Mouse (Mus musculus): ENCODE measurements around the gene Megf11.

Megf11 gene

DNA sequence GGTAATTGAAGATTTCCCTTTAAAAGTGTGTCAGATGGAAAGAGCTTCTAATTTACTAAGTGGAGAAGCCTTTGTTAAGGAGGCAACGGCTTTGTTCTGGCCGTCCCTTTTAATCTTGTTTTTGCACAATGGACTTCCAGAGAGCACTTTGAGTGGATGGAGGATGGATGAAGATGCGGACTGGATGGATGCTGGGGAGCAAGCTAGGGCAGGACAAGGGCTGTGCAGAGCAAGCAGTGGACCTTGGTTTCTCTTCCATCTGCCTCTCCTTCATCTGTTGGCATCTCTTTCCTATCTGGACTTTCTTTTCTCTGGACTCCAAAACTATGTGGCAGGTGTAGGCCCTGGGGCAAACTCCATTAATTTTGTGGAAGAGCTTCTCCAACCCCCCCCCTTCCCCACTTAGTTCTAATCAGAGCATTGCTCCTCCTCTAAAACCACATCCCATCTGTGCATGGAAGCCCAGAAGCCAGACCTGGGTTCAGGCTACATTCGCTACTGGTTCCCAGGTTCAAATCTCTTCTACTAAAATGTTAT lies 135.4 kb downstream of the Megf11 start:
- DNase-seq (ENCODE audit: low spot score in 2 of 2): no peak

DNA sequence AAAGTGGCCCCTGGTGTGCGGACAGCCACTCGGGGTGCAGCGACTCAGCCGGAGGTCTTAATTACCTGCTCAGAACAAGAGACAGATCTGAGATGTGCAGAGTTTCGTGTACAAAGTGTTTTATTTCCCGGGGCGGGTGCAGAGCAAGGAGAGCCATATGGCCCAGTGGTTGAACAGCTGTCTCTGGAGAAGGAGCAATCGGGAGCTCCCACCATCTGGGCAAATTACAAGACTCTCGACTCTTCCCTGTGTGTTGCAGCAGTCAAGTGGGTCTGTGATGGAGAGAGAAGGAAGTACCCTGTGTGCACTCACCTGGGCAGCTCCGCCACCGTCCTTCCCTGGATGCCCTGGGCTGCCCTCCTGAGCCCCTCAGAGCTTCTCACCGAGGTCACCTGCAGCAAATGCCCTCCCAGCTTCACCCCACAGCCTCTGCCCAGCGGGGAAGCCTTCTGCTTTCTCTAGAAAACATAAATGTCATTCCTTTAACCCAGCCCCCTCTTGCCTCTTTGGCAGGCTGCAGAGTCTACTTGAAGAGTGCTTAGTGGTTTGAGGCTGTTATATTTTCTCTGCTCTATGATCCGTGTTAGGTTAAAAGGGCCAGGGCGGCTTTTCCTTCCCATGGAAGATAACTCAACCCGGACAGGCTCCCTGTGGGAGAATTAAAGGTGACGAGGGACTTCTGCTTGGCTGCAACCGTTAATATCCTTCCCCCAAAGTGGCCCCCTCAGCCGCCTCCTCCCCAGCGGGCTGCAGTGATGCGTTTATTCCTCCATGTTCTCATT lies 138.0 kb downstream of the Megf11 start:
- no peak for DNase-seq (ENCODE audit: low spot score in 2 of 2)

DNA sequence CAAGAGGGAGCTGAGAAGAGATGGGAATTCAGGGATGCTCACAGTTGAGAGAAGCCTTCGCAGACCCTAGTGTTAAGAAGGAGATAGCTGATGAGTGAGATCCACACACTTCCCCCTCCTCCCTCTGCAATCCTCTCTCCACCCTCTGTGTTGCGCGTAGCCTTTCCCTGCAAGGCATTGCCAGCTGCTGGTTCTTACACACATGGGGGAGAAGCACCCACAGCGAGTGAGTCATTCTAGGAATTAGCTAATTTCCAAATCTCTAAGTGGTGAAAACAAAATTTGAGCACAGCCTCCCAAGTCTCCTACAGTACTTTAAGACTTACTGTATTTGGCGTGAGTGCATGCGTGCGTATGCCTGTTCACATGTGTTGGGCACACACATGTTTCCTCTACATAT lies 142.6 kb downstream of the Megf11 start:
- no peak for DNase-seq (ENCODE audit: low spot score in 2 of 2)

DNA sequence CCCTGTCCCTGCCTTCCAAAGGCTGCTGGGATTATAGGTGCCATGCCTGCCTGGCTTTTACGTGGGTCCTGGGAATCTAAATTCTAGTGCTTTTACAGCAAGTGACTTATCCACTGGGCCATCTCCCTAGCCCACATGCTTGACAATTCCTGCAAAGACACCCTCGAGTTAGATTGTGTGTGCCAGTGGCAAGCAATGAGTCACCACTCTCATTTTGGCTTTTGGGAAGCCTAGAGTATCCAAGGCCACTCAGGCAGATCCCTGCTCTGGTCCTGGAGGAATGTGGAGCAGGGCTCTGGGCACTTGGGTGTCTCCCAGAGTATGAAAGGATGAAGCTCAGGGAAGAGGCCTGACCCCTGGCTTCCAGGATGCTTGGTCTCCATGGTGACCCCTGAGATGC lies 143.2 kb downstream of the Megf11 start:
- no peak for DNase-seq (ENCODE audit: low spot score in 2 of 2)

DNA sequence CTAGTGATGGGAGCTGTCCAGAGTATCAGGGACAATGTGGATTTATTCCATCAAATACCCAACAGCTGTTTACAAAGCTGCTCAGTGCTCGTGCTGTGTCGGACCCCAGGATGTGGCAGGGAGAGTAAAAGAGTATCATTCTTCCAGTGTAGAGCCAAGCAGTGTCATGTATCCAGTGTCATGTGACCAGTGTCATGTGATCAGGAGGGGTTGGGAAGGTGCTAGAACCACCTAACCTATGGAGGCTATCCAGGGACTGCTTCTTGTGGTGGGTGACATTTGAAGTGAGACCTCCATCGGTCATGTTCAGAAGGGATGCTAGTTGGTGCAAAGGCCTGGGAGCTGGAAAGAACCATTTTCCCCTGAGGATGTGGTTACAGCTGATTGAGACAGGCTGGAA lies 146.5 kb downstream of the Megf11 start:
- no peak for DNase-seq (ENCODE audit: low spot score in 2 of 2)

DNA sequence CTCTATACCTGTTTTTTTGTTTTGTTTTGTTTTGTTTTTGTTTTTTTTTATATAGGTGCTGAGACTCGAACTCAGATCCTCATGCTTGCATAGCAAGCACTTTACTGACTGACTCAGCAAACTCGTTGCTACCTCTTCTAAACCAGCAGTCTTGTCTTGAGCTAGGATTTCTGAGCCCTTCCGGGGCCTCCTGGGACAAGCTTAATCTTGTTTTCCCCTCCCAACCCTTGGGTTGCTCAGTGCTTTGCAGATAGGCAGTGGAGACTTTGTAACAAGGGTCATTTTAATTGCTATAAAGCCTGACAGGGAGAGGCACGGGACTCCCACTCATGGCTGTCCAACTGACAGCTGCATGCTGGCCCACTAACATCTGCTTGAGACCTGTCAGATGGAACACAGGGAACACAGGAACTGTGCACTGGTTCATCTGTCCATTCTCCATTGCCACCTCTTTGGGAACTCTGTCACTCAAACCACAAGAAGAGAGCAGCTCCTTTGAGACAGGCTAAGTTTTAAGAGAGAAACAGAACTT lies 147.4 kb downstream of the Megf11 start:
- no peak for DNase-seq (ENCODE audit: low spot score in 2 of 2)

DNA sequence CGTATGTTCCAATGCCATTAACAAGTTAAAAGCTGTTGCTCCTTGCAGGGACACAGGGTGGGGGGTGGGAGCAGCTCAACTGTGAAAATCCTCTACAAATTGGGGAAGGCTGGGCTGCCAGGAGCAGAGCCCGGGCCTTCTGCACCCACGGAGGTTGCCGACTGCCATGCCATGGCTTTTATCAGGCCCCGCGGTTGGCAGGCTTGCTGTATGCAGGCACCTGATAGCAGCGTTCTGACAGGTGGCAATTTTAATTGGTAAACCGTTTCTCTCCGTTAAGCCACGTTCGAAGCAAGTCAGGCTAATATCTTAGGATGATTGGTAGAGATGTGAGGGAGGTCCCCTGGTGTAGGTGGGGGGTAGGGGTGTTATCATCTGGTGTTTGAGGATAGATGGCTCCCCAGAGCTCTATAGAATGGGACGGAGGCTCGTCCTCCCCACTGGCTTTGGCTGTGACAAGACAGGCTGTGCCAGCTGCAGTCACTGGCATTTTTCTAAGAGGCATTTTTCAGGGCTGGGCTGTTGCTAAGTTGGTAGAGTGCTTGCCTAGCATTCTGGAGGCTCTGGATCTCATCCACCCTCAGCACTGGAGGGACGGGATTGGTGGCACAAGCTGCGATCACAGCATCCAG lies 148.2 kb downstream of the Megf11 start:
- peak; percentile 70 to 78 for DNase-seq (ENCODE audit: low spot score in 2 of 2)

DNA sequence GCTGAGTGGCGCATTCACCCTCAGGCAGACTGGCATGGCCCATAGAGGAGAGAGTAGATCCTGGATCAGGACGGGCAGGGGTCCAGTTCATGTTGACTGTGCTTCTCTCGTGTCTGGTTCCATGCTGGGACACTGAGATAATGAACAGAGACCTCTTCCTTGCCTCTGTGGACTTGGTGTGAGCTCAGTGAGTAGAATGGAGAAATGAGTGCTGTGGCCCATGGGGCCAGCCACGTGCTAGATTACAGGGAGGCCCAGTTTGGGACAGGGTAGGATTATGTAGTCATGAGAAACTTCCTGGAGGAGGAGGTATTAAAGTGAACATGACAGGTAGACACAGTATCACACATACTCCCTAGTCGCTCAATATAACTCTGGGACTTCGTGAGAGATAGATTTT lies 148.9 kb downstream of the Megf11 start:
- no peak for DNase-seq (ENCODE audit: low spot score in 2 of 2)

DNA sequence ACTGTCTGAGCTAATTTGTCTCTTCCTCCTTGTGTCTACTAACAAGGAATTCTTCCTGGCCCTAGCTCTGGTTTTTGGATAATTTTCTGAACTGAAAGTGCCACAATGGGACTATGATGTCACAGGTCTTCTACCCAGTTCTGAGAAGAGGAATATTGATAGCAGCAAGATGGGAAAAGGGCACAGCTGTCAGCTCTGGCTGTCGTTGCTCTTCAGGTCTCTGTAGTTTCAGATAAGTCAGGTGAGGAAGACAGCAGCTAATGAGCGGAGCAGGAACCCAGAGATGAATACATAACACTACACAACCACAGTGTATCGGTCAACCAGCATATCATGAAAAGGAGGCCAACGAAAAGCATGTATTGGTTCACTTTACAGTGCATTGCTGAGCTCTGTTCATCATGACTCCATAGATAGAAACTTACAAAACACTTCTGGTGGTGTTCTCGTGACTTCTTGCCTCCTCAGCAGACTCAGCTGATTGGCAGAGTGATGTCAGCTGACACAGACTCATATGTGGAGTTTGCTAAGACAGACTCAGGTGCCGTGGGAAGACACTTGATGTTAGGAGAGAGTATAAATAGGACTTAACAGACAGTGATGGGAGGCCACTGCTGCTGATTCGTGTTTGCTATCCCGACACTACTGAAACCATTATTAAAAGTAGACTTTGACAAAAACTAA lies 149.6 kb downstream of the Megf11 start:
- DNase-seq (ENCODE audit: low spot score in 2 of 2): no peak

DNA sequence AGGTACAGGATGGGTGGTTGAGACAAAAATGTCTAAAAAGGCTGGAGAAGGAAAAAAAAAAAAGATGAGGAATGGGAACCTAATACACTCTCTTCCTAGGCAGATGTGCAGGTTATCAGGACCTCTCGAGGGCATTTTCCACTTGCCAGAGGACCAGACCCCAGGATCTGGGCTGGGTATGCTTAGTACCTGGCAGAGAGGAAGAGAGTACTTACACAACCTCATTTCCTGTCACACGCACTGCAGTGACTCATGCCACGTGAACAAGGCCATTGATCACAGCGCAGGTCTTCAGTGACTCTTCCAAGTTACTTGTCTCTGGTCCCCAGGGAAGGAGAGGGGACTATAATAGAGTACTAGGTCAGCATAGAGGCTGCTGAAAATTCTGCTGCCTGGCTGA lies 152.4 kb downstream of the Megf11 start:
- DNase-seq (ENCODE audit: low spot score in 2 of 2): no peak

DNA sequence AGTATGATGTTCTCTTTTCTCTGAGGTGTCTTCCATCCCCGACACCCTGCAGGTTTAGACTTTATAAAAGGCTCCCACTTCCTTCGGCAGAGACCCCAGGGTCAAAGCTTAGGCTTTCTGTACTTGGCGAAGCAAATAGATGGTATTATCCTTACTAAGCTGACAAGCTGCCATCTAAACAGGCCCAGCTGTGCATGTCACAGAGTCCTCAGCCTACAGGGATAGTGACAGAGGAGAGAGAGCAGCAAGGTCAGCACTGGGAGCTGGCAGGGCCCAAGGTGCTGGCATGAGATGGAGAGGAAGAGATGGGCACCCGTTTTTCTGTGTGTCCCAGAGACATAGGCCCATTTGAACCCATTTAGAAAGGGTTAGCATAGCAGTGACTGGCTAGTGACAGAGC lies 156.8 kb downstream of the Megf11 start:
- DNase-seq (ENCODE audit: low spot score in 2 of 2): no peak

DNA sequence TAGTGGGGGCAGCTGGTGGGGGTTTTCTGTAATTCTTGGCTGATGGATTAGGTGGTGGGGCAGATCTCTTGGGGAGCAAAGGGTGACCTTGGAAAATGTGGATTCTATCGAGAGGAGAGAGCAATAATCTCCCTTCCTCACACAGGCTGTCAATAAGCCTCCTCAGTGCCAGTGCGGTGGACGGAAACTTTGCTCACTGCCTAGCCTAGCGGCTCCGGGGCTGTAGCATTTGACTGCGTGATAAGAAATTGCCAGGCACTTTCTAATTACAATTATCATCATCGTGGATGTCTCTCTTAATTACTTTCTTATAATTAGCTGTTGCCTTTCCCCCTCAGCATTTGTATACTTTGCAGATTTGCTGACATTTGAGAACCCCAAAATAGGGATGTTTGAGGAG lies 157.7 kb downstream of the Megf11 start:
- DNase-seq (ENCODE audit: low spot score in 2 of 2): no peak

DNA sequence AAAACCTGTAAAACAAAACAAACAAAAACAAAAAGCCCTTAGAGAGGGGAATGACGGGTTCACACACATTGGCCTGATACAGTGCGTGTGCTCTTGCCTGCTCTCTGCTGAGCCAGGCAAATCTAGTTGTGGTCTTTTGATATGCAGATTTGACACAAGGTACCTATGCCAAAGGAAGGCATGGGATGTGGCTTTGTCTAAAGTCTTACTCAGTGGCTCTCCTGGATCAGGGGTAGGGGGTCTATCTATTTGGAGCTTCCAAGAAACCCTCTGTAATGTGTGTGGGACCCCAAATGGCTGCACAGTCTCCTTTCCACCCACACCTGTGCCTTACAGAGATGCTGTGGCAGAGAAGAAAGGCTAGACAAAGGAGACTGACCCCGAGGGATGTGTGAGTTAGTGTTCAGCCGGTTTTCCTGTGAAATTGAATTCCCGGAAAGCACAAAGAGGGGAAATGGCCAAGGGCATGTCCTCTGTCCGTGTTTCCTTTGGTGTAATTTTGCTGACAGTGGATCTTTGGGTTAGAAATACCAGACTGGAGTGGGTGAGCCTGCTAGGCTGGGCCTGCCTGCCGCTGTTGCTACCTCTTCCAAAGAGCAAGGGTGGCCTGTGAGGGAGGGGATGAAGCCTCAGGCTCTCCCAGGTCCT lies 161.0 kb downstream of the Megf11 start:
- DNase-seq (ENCODE audit: low spot score in 2 of 2): no peak

DNA sequence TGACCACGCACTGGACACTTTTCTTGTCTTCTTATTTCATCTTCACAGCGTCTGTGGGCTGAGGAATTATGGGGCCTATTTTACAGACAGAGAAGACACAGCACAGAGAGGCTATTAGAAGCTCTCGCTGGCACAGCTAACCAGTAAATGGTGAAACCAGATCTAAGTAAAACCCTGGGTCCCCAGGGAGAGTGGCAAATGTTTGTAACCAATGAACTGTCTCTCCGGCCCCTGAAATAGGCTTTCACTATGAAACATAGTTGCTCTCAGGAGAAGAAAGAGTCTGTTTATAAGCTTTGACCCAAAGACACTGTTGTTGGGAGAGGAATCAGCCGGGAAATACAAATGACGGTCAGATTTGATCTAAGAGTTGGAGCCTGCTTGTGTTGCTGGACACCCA lies 162.9 kb downstream of the Megf11 start:
- no peak for DNase-seq (ENCODE audit: low spot score in 2 of 2)

DNA sequence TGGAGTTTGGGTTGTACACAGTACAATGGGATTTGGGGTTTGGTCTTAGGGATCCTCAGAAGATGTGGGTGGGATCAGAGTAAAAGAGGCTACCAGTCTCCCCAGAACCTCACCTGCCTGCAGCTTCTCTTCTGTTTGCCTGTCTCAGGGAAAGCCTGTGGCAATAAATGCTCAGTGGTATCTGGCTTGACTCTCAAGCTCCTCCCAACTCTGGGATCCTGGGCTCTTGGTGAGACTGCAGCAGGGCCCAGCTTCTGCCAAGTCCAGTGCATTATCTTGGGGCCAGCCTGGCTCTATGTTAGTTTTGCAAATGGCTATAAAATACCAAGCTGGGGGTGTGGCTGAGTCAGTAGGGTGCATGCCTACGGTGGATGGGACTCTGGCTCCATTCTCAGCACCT lies 165.9 kb downstream of the Megf11 start:
- DNase-seq (ENCODE audit: low spot score in 2 of 2): no peak

DNA sequence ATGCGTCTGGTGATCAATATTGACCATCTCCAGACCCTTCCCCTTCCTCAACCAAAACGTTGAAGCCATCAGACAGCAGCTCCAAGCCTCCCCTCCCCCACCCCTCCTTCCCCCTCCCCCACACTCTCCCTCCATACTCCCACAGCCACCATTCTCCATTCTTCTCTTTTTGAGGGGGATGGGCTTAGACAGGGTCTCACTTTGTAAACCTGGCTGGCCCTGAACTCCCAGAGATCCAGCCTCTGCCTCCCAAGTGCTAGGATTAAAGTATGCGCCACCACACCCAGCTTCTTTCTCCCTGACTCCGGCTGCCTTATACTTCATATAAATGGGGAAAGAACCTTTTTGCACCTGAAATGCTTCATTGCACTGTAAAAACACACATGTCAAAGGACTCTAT lies 166.6 kb downstream of the Megf11 start:
- DNase-seq (ENCODE audit: low spot score in 2 of 2): no peak

DNA sequence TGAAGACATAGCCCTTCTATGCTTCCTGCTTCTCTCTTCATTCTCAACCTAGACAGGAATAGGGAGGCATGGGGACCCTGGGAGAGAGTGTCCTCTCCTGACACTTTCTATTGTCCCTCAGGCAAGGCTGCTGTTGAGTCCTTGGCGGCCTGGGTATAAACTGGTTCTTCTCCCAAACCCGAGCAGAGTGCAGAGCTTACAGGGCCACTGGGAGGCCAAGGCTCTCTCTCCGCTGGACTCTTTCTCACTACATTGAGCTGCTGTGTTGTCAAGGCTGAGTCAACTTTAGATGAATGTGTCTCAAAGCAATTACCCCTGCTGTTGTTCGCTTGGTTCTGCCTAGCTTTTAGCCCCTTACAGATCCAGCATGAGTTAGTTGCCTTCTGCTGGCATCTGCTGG lies 168.0 kb downstream of the Megf11 start:
- no peak for DNase-seq (ENCODE audit: low spot score in 2 of 2)

DNA sequence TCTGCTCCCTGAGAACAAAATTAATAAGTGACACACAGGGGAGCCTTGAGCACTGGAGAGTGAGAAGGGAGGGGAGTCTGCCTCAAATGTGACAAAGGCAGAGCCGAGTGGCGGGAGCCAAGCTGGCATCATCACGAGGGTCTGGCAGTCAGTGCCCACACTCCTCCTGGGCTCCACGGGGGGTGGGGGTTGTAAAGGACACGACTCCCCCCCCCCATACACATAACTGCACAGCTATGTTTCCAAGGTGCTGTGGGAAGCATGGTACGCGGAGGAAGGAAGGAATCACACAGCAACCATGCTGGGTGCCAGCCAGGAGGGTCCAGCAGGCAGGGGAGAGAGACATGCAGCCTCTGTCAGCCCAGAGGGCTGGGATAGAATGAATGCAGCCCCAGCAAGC lies 170.2 kb downstream of the Megf11 start:
- no peak for DNase-seq (ENCODE audit: low spot score in 2 of 2)

DNA sequence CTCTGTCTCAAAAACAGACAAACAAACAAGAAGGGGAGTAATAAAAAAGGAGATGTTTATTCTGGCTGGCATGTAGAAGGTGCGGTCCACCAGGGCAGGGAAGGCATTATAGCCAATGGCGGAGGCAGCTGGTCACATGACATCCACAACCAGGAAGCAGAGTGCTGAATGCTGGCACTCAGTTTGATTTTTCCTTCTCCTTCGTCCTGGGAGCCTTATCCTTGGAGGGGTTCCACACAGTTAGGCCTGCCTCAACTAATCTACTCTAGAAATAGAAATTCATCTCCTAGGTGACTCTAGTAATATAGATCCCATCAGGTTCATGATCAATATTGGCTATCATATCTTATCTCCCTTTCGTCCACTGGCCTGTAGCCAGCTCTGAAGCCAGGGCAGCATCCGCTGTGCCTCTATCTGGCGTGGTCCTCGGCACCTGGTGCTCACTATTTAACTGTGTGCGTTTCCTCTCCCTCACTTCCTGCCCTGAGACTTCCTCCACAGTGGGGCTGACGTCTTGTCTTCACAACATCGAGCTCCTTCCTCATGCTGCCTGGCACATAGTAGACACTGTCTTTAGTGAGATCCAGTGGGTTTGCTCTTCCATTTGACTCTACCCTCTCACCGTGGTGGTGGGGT lies 171.8 kb downstream of the Megf11 start:
- DNase-seq (ENCODE audit: low spot score in 2 of 2): no peak

DNA sequence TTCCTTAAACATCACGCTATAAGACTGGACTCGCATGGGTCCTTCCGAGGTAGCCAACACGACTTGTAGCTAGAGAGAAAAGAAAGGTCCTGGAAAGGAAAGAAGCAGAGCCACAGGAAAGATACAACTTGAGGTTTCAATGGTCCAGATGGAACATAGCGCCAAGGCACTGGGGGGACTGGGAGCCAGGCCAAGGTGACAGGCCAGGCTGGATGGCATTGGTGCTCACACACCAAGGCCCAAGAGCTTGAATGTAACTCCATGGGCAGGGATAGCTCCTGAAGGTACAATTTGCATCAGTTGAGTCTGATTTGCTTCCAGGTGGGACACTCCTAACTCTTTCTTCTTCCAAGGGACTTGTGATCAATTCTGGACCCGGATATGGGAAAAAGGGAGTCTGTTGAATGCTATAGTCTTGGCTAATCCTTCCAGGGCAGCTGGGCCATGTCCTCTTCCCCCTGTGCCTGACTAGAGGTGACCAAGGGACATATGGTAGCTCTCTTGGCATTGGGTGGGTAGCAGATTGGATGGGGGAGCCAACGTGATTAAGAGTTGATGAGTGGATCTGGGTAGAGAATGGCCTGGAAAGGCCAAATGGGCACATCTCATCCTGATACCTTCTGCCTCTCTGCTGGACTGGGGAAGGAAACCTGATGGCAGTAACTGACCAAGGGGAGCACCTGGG lies 172.6 kb downstream of the Megf11 start:
- no peak for DNase-seq (ENCODE audit: low spot score in 2 of 2)

DNA sequence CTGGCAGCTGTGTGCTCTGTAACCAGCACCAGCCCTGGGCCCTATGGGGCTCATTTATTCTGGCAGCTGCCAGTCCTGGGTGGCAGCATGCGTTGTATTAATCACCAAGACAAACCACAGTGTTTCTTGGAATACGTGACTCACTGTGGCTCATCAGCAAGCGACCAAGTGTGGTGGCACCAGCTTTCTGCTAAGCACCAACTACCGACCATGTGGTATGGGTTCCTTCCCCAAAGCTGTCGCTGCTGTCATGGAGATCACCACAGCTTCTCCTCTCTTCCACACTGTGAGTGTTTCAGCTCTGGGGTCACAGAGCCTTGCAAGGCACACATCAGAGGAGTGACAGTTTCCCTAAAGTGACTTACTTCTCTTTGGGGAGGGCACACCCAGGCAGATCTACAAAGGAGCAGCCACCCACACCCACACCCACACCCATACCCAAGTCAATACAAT lies 178.9 kb downstream of the Megf11 start:
- no peak for DNase-seq (ENCODE audit: low spot score in 2 of 2)
